Mouse (Mus musculus): ENCODE data around the gene Nup214. TPM values are rescaled to one million over a fixed set of nuclear protein-coding genes. Genes with fewer than 3 reads are reported as not detected.

Nup214 gene
- 76.0 and 81.8 TPM in 2 replicates for polyA plus RNA-seq (2014; fragmentation: Nextera tagmentation; extraction: Ambion mirVana)

GRCm38 (mm10) chr2:31974141-31974808 is at the start of gene Nup214:
Gene Nup214, plus strand, starts transcription at chr2:31974436.
- peak; percentile 99 for ATAC-seq (replicated peaks; ENCODE audit: low FRiP score)
- Histone ChIP-seq H3K9ac (ENCODE audit: low read length) (peak within 1 kb of the TSS; percentile 92), H3K4me1 (replicated peaks; ENCODE audit: control insufficient read depth, insufficient read depth, low read length) (peaks cover 7% of the 10 kb centered on the region; the same call in 1 of the 2 replicates), H3K36me3 (ENCODE audit: control insufficient read depth, insufficient read depth, low read length) (peaks cover 7% of the 10 kb centered on the region; the same call in 1 of the 2 replicates), H3K27ac (ENCODE audit: low read depth, low read length) (peak within 1 kb of the TSS; percentile 74), H3K27me3 (ENCODE audit: control insufficient read depth, insufficient read depth, low read length) (no peaks in the 10 kb centered on the region), H3K9me3 (ENCODE audit: control insufficient read depth, low read length) (no peaks in the 10 kb centered on the region), H3K4me3 (ENCODE audit: low read depth, low read length) (peak within 1 kb of the TSS; percentile 83), H3K4me2 (ENCODE audit: low read depth, low read length, severe bottlenecking) (peak within 1 kb of the TSS; percentile 88)
- DNase-seq (ENCODE audit: low spot score) = peak; percentile 100
- WGBS = under 1% methylated on average over 60 of the region's 60 CpGs

- DNase-seq (ENCODE audit: low spot score) (no peak), ATAC-seq (replicated peaks; ENCODE audit: low FRiP score) (no peak)
- no peak overlapping the region for H3K4me2 ChIP-seq (ENCODE audit: low read depth, low read length, severe bottlenecking)
- no peaks in the 10 kb centered on the region for H3K27me3 ChIP-seq (ENCODE audit: control insufficient read depth, insufficient read depth, low read length)
- 30% methylated on average over 9 of the region's 9 CpGs for WGBS
- H3K36me3 ChIP-seq (ENCODE audit: control insufficient read depth, insufficient read depth, low read length) = no peaks in the 10 kb centered on the region
- no peak overlapping the region for H3K9ac ChIP-seq (ENCODE audit: low read length)
- no peaks in the 10 kb centered on the region for H3K4me1 ChIP-seq (replicated peaks; ENCODE audit: control insufficient read depth, insufficient read depth, low read length)
- H3K4me3 ChIP-seq (ENCODE audit: low read depth, low read length) = no peak overlapping the region
- no peak overlapping the region for H3K27ac ChIP-seq (ENCODE audit: low read depth, low read length)
- H3K9me3 ChIP-seq (ENCODE audit: control insufficient read depth, low read length) = no peaks in the 10 kb centered on the region
These were observed 49.4 kb upstream of the Nup214 start for GRCm38 (mm10) chr2:31924811-31925210.

GRCm38 (mm10) chr2:31925936-31926335 is 48.3 kb upstream of the Nup214 start:
- Histone ChIP-seq H3K27me3 (ENCODE audit: control insufficient read depth, insufficient read depth, low read length) (no peaks in the 10 kb centered on the region), H3K4me3 (ENCODE audit: low read depth, low read length) (no peak overlapping the region), H3K4me1 (replicated peaks; ENCODE audit: control insufficient read depth, insufficient read depth, low read length) (no peaks in the 10 kb centered on the region), H3K36me3 (ENCODE audit: control insufficient read depth, insufficient read depth, low read length) (no peaks in the 10 kb centered on the region), H3K9ac (ENCODE audit: low read length) (no peak overlapping the region), H3K4me2 (ENCODE audit: low read depth, low read length, severe bottlenecking) (no peak overlapping the region), H3K27ac (ENCODE audit: low read depth, low read length) (no peak overlapping the region), H3K9me3 (ENCODE audit: control insufficient read depth, low read length) (no peaks in the 10 kb centered on the region)
- WGBS = 71% methylated on average over 4 of the region's 4 CpGs
- DNase-seq (ENCODE audit: low spot score) = no peak
- no peak for ATAC-seq (replicated peaks; ENCODE audit: low FRiP score)

GRCm38 (mm10) chr2:31929664-31930063 is 44.6 kb upstream of the Nup214 start:
- H3K4me2 ChIP-seq (ENCODE audit: low read depth, low read length, severe bottlenecking) = no peak overlapping the region
- no peak overlapping the region for H3K4me3 ChIP-seq (ENCODE audit: low read depth, low read length)
- H3K9me3 ChIP-seq (ENCODE audit: control insufficient read depth, low read length) = no peaks in the 10 kb centered on the region
- H3K27me3 ChIP-seq (ENCODE audit: control insufficient read depth, insufficient read depth, low read length) = no peaks in the 10 kb centered on the region
- H3K36me3 ChIP-seq (ENCODE audit: control insufficient read depth, insufficient read depth, low read length) = no peaks in the 10 kb centered on the region
- ATAC-seq (replicated peaks; ENCODE audit: low FRiP score) = no peak
- H3K27ac ChIP-seq (ENCODE audit: low read depth, low read length) = no peak overlapping the region
- 85% methylated on average over 3 of the region's 3 CpGs for WGBS
- no peaks in the 10 kb centered on the region for H3K4me1 ChIP-seq (replicated peaks; ENCODE audit: control insufficient read depth, insufficient read depth, low read length)
- no peak for DNase-seq (ENCODE audit: low spot score)
- H3K9ac ChIP-seq (ENCODE audit: low read length) = no peak overlapping the region

GRCm38 (mm10) chr2:31934551-31934950 is 39.7 kb upstream of the Nup214 start:
- Histone ChIP-seq H3K27me3 (ENCODE audit: control insufficient read depth, insufficient read depth, low read length) (no peaks in the 10 kb centered on the region), H3K36me3 (ENCODE audit: control insufficient read depth, insufficient read depth, low read length) (no peaks in the 10 kb centered on the region), H3K4me1 (replicated peaks; ENCODE audit: control insufficient read depth, insufficient read depth, low read length) (no peaks in the 10 kb centered on the region), H3K4me2 (ENCODE audit: low read depth, low read length, severe bottlenecking) (no peak overlapping the region), H3K9ac (ENCODE audit: low read length) (no peak overlapping the region), H3K27ac (ENCODE audit: low read depth, low read length) (no peak overlapping the region), H3K4me3 (ENCODE audit: low read depth, low read length) (no peak overlapping the region), H3K9me3 (ENCODE audit: control insufficient read depth, low read length) (no peaks in the 10 kb centered on the region)
- 20% methylated on average over 4 of the region's 4 CpGs for WGBS
- ATAC-seq (replicated peaks; ENCODE audit: low FRiP score) = no peak
- DNase-seq (ENCODE audit: low spot score) = no peak

DNA sequence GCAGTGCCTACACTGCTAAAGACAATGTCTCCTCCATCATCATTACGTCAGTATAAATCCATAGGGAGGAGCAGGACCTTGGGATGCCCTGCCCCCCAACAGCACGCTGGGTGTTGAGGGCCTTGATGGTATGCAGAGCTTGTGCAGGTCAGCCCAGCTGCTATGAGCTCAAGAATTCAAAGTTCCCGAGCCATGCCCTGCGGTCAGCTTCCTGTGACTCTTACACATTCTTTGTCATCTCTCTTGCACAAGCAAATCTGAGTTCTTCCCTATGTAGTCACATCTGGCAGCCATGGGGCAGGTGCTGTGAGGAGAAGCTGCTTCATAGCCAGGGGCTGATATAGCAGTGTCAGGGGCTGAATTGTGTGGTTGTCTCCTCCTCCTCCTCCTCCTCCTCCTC is 39.2 kb upstream of the Nup214 start:
- Histone ChIP-seq H3K4me3 (ENCODE audit: low read depth, low read length) (no peak overlapping the region), H3K9me3 (ENCODE audit: control insufficient read depth, low read length) (no peaks in the 10 kb centered on the region), H3K4me2 (ENCODE audit: low read depth, low read length, severe bottlenecking) (no peak overlapping the region), H3K27me3 (ENCODE audit: control insufficient read depth, insufficient read depth, low read length) (no peaks in the 10 kb centered on the region), H3K4me1 (replicated peaks; ENCODE audit: control insufficient read depth, insufficient read depth, low read length) (no peaks in the 10 kb centered on the region), H3K9ac (ENCODE audit: low read length) (no peak overlapping the region), H3K27ac (ENCODE audit: low read depth, low read length) (no peak overlapping the region), H3K36me3 (ENCODE audit: control insufficient read depth, insufficient read depth, low read length) (no peaks in the 10 kb centered on the region)
- WGBS = 48% methylated on average over 4 of the region's 4 CpGs
- DNase-seq (ENCODE audit: low spot score) = no peak
- no peak for ATAC-seq (replicated peaks; ENCODE audit: low FRiP score)

DNA sequence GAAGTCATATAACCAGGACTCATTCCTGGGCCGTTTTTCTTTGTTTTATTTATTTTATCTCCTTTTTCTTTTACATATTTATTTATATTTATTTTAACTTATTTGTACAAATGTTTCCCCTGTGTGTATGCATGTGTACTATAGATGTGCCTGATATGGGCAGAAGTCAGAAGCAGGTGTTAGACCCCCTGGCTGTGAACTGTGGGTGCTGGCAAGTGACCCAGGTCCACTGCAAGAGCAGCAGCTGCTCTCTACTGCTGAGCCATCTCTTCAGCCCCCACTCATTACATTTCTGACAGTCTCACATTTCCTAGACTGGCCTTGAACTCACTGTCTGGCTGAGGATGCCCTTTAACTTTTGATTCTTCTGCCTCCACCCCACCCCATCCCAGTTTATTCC is 35.9 kb upstream of the Nup214 start:
- Histone ChIP-seq H3K27ac (ENCODE audit: low read depth, low read length) (no peak overlapping the region), H3K36me3 (ENCODE audit: control insufficient read depth, insufficient read depth, low read length) (no peaks in the 10 kb centered on the region), H3K4me1 (replicated peaks; ENCODE audit: control insufficient read depth, insufficient read depth, low read length) (no peaks in the 10 kb centered on the region), H3K4me3 (ENCODE audit: low read depth, low read length) (no peak overlapping the region), H3K4me2 (ENCODE audit: low read depth, low read length, severe bottlenecking) (no peak overlapping the region), H3K9ac (ENCODE audit: low read length) (no peak overlapping the region), H3K27me3 (ENCODE audit: control insufficient read depth, insufficient read depth, low read length) (no peaks in the 10 kb centered on the region), H3K9me3 (ENCODE audit: control insufficient read depth, low read length) (no peaks in the 10 kb centered on the region)
- DNase-seq (ENCODE audit: low spot score) (no peak), ATAC-seq (replicated peaks; ENCODE audit: low FRiP score) (no peak)
- 93% methylated on average over 1 of the region's 1 CpGs for WGBS

DNA sequence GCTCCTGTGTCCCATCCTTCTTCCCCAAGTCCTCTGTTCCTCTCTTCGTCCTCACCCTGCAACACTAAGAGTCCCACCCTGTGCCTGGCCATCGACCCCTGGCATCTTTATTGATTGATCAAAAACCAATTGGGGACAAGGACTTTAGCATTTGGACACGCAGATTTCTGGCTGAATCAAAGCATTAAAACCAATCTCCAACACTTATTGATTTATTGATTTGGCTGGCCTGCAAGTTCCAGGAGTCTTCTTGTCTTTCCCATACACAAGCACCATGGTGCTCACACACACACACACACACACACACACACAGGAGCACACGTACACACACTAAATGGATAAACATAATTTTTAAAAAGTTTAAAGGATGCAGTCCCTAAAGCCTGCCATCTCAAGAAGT is 31.2 kb upstream of the Nup214 start:
- ATAC-seq (replicated peaks; ENCODE audit: low FRiP score) (no peak), DNase-seq (ENCODE audit: low spot score) (no peak)
- H3K4me1 ChIP-seq (replicated peaks; ENCODE audit: control insufficient read depth, insufficient read depth, low read length) = no peaks in the 10 kb centered on the region
- no peak overlapping the region for H3K27ac ChIP-seq (ENCODE audit: low read depth, low read length)
- no peak overlapping the region for H3K4me2 ChIP-seq (ENCODE audit: low read depth, low read length, severe bottlenecking)
- no peak overlapping the region for H3K4me3 ChIP-seq (ENCODE audit: low read depth, low read length)
- no peak overlapping the region for H3K9ac ChIP-seq (ENCODE audit: low read length)
- WGBS = 86% methylated on average over 4 of the region's 4 CpGs
- H3K36me3 ChIP-seq (ENCODE audit: control insufficient read depth, insufficient read depth, low read length) = no peaks in the 10 kb centered on the region
- no peaks in the 10 kb centered on the region for H3K9me3 ChIP-seq (ENCODE audit: control insufficient read depth, low read length)
- H3K27me3 ChIP-seq (ENCODE audit: control insufficient read depth, insufficient read depth, low read length) = no peaks in the 10 kb centered on the region

DNA sequence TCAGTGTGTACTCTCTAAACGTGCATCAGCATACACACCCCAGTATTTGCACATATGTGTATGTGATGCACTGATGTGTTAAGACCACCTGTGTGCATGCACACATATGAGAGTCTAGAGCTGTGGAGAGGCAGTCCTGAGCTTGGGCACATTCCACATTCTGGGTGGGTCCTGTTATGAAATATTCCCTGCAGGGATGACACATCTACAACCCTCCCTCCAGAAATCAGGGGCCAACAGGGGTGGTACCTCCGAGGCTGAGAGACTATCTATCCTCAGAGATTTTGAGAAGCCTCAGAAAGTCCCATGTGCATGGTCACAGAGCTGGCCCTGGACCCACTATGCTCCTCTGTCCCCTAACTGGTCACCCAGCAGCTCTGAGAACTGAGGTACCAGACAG is 28.7 kb upstream of the Nup214 start:
- DNase-seq (ENCODE audit: low spot score) (no peak), ATAC-seq (replicated peaks; ENCODE audit: low FRiP score) (no peak)
- H3K9me3 ChIP-seq (ENCODE audit: control insufficient read depth, low read length) = no peaks in the 10 kb centered on the region
- no peaks in the 10 kb centered on the region for H3K36me3 ChIP-seq (ENCODE audit: control insufficient read depth, insufficient read depth, low read length)
- no peak overlapping the region for H3K4me2 ChIP-seq (ENCODE audit: low read depth, low read length, severe bottlenecking)
- 83% methylated on average over 2 of the region's 2 CpGs for WGBS
- H3K27me3 ChIP-seq (ENCODE audit: control insufficient read depth, insufficient read depth, low read length) = no peaks in the 10 kb centered on the region
- no peaks in the 10 kb centered on the region for H3K4me1 ChIP-seq (replicated peaks; ENCODE audit: control insufficient read depth, insufficient read depth, low read length)
- H3K27ac ChIP-seq (ENCODE audit: low read depth, low read length) = no peak overlapping the region
- no peak overlapping the region for H3K4me3 ChIP-seq (ENCODE audit: low read depth, low read length)
- H3K9ac ChIP-seq (ENCODE audit: low read length) = no peak overlapping the region
